Mouse (Mus musculus) liver, embryonic 11.5 days (tissue): ENCODE data around the gene Smim12. TPM values are rescaled to one million over a fixed set of nuclear protein-coding genes. Genes with fewer than 3 reads are reported as not detected.

Experiments
- ATAC-seq: fragments of 200-750 bp; cut with Nextera tagmentation; replicated peaks from 2 replicates; pipeline ENCODE4 v1.8.0; 2017; ENCODE audit warnings: moderate number of reproducible peaks, mild to moderate bottlenecking, moderate TSS enrichment, moderate library complexity; ENCODE audit not compliant: low FRiP score
- DNase-seq: peaks from one replicate; pipeline ENCODE4 v3.0.0-alpha.2; 2017; ENCODE audit warnings: low spot score
- H3K27ac ChIP-seq: fragments of 300-500 bp; sonication (generic); 2 replicates; pipeline ENCODE4 v1.5.1; 2014; ENCODE audit warnings: mild to moderate bottlenecking, low read depth, low read length, control low read depth
- H3K27me3 ChIP-seq: fragments of 300-500 bp; sonication (generic); replicated peaks from 2 replicates; pipeline ENCODE4 v1.6.1; 2014; ENCODE audit warnings: low read length, mixed read lengths; ENCODE audit not compliant: control insufficient read depth, insufficient read depth
- H3K36me3 ChIP-seq: fragments of 300-500 bp; sonication (generic); 2 replicates; pipeline ENCODE4 v1.6.1; 2014; ENCODE audit warnings: mild to moderate bottlenecking, low read length, moderate library complexity, mixed read lengths; ENCODE audit not compliant: control insufficient read depth, insufficient read depth
- H3K4me1 ChIP-seq: fragments of 300-500 bp; sonication (generic); replicated peaks from 2 replicates; pipeline ENCODE4 v1.6.1; 2014; ENCODE audit warnings: low read length, mixed read lengths; ENCODE audit not compliant: control insufficient read depth, insufficient read depth
- H3K4me2 ChIP-seq: fragments of 300-500 bp; sonication (generic); 2 replicates; pipeline ENCODE4 v1.6.1; 2014; ENCODE audit warnings: mild to moderate bottlenecking, control low read depth, moderate library complexity
- H3K4me3 ChIP-seq: fragments of 300-500 bp; sonication (generic); 2 replicates; pipeline ENCODE4 v1.5.1; 2014; ENCODE audit warnings: low read depth, low read length, control low read depth
- H3K9ac ChIP-seq: fragments of 300-500 bp; sonication (generic); 2 replicates; pipeline ENCODE4 v1.6.1; 2014; ENCODE audit warnings: low read depth, low read length, control low read depth
- H3K9me3 ChIP-seq: fragments of 300-500 bp; sonication (generic); 2 replicates; pipeline ENCODE4 v1.6.1; 2016; ENCODE audit warnings: low read length, inconsistent platforms, mixed read lengths; ENCODE audit not compliant: control insufficient read depth
- WGBS: fragments of 180-500 bp; shearing (Covaris S2); extraction: QIAGEN DNeasy Blood & Tissue Kit; methylation state at CpG from one replicate; pipeline ENCODE4 v1.1.7; 2014; 5-methylcytosine and 5-hydroxymethylcytosine counted together
- polyA plus RNA-seq: library from polyadenylated mRNA; unstranded; fragments of >200 nt; fragmentation: Nextera tagmentation; extraction: Ambion mirVana; gene quantifications from 2 replicates; pipeline ENCODE4 v1.2.1, GENCODE M21; 2014

Smim12 gene
- polyA plus RNA-seq, 1 experiment from 2014 or later, result 56.9 TPM

DNA sequence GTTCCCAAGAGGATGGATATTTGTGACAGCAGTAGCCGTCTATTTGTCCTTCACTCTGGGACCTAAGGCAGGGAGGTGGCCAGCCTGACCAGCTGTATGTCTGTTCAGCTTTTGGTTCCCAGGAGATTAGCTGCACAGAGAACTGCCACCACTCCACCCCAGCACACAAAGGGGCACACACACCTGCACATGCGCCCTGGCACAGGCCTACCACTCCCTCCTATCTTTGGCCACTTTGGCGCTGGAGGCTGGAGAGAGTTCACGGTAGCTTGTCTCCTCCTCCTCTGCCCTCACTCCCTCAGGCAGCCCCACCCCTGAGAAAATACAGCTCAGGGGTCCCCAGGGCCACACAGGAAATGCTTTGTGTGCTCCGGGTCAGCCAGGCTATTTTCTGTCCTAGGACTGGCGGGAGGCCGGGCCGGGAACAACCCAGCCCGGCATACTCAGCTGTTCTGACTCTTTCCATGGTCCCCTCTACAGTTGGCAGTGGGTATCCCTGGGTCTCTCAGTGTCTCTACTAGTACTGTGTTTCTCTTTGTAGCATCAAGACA lies 34.9 kb downstream of the Smim12 start:
- Histone ChIP-seq H3K4me2 (no peak overlapping the region), H3K4me1 (no peaks in the 10 kb centered on the region), H3K9ac (no peak overlapping the region), H3K27me3 (no peaks in the 10 kb centered on the region), H3K27ac (no peak overlapping the region), H3K36me3 (no peaks in the 10 kb centered on the region), H3K9me3 (no peaks in the 10 kb centered on the region), H3K4me3 (no peak overlapping the region)
- ATAC-seq (no peak), DNase-seq (no peak)
- WGBS, result 51% methylated on average over 9 of the region's 9 CpGs

DNA sequence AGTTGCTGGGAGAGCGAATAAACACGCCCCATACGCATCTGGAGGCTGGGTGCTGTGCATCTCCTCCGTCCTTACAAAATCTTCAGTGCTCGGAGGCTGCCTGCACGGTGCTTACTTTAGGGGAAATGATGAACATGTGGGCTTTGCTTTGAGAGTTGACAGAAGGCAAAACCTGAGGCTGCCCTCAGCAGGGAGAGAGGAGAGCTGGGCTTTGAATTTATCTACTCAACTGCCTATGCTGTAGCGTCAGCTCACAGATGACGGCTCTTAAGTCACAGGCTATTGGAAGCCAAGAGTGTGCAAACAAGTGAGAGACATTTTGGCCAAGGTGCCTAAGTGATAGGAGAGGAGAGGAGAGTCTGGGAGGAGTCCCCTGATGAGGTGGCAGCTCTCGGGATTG lies 35.7 kb downstream of the Smim12 start:
- 74% methylated on average over 9 of the region's 9 CpGs for WGBS
- H3K4me3 ChIP-seq, result no peak overlapping the region
- DNase-seq, result no peak

DNA sequence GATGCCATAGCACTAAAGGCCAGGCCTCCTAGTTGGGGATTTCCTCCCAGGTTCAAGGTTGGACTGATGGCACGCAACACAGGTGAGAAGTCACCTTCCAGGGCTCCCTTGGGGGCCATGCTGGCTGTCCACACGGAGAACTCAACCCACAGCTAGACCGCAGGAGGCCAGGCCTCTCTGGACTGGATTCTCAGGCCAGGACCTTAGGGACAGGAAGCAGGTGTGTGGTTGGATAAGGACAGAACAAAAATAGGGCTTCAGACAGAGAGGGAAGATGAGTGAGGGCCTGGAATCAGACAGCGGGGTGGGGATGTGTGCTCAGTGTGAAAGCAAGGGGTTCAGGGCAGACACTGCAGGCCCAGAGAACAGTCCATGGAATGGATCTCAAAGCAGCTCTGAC lies 43.3 kb downstream of the Smim12 start:
- Histone ChIP-seq H3K4me2 (no peak overlapping the region), H3K36me3 (no peaks in the 10 kb centered on the region), H3K4me3 (no peak overlapping the region), H3K4me1 (no peaks in the 10 kb centered on the region), H3K9me3 (no peaks in the 10 kb centered on the region), H3K9ac (no peak overlapping the region), H3K27me3 (no peaks in the 10 kb centered on the region), H3K27ac (no peak overlapping the region)
- 33% methylated on average over 4 of the region's 4 CpGs for WGBS
- DNase-seq (no peak), ATAC-seq (no peak)

More for the DNA sequence above, 35.7 kb downstream of the Smim12 start:
- no peaks in the 10 kb centered on the region for H3K9me3 ChIP-seq
- no peak for ATAC-seq
- H3K4me1 ChIP-seq, result no peaks in the 10 kb centered on the region
- H3K9ac ChIP-seq, result no peak overlapping the region
- no peak overlapping the region for H3K27ac ChIP-seq
- no peak overlapping the region for H3K4me2 ChIP-seq
- H3K36me3 ChIP-seq, result no peaks in the 10 kb centered on the region
- no peaks in the 10 kb centered on the region for H3K27me3 ChIP-seq

DNA sequence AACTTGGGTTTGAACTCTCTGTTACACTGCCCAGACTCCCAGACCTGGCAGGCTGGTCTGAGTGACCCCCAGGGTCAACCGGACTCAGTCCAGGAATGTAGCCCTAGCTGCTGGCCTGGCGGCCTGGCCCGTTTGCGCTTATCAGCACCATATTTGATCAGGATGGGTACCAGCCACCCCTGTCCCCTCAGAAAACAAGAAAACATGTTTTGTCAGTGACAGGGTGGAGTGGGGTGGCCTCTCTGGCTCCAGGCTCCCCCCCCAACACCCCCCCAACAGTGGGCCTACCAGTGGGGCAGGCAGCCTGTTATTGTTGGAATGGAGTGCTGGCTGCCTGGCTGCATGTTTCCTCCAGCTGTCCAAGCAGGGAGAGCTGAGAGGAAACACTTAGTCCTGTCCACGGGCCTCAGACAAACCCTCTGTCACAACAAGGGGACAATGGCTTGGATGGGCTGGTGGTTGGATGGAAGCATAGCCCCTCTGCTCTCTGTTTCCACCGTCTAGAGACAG lies 45.5 kb downstream of the Smim12 start:
- no peak overlapping the region for H3K4me2 ChIP-seq
- no peak for DNase-seq
- H3K27ac ChIP-seq, result no peak overlapping the region
- no peaks in the 10 kb centered on the region for H3K27me3 ChIP-seq
- no peaks in the 10 kb centered on the region for H3K9me3 ChIP-seq
- H3K36me3 ChIP-seq, result no peaks in the 10 kb centered on the region
- no peak overlapping the region for H3K4me3 ChIP-seq
- no peak overlapping the region for H3K9ac ChIP-seq
- no peak for ATAC-seq
- H3K4me1 ChIP-seq, result no peaks in the 10 kb centered on the region
- 55% methylated on average over 6 of the region's 6 CpGs for WGBS

DNA sequence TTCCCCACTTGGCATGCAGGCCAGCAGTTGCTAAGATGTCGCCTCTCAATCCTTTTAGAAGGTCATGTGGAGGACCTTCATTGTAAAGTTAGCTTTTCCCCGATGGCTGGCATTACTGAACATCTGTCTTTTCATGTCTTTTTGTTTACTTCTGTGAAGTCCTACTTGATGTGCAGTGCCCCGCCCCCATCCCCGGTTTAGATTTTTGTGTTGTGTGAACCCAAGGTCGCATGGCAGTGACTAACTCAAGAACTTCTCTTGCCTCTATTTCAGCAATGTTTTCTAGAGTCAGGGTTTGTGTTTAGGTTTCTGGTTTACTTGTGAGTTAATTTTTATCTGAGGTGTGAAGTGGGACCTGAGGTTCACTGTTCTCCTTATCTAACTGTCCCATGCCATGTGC lies 49.0 kb downstream of the Smim12 start:
- Histone ChIP-seq H3K9ac (no peak overlapping the region), H3K27ac (no peak overlapping the region), H3K4me1 (no peaks in the 10 kb centered on the region), H3K27me3 (no peaks in the 10 kb centered on the region), H3K4me2 (no peak overlapping the region), H3K36me3 (no peaks in the 10 kb centered on the region), H3K4me3 (no peak overlapping the region), H3K9me3 (no peaks in the 10 kb centered on the region)
- ATAC-seq (no peak), DNase-seq (no peak)
- WGBS, result 70% methylated on average over 5 of the region's 5 CpGs

Other genes starting within 250 kb of the Smim12 start
- gene Sfpq, start 222.5 kb upstream of the Smim12 start, polyA plus RNA-seq, result 89.4 and 93.4 TPM in 2 replicates
- 22.5 and 23.8 TPM in 2 replicates for gene Zmym1, start 182.6 kb upstream of the Smim12 start, polyA plus RNA-seq
- 10.0 and 12.5 TPM in 2 replicates for gene Zmym6, start 166.4 kb upstream of the Smim12 start, polyA plus RNA-seq
- 11.7 and 14.1 TPM in 2 replicates for gene Tmem35b, start 120.1 kb upstream of the Smim12 start, polyA plus RNA-seq
- 1.1 and 1.4 TPM in 2 replicates for gene Dlgap3, start 74.6 kb upstream of the Smim12 start, polyA plus RNA-seq
- 4.4 and 5.5 TPM in 2 replicates for gene Gja4, start 70.3 kb downstream of the Smim12 start, polyA plus RNA-seq
- 0.14 and 0.26 TPM in 2 replicates for gene Gjb3, start 87.1 kb downstream of the Smim12 start, polyA plus RNA-seq
- gene Gjb4, start 110.3 kb downstream of the Smim12 start, polyA plus RNA-seq, result not detected in 2 replicates
- gene Gjb5, start 114.4 kb downstream of the Smim12 start, polyA plus RNA-seq, result 0.22 and 0.40 TPM in 2 replicates